Mouse (Mus musculus) cerebellum, adult 11 months (tissue): ENCODE measurements around the gene Tln1.
A peak's percentile ranks its signal among the peaks of the same experiment; 100 is the strongest.
"Not testable (repeated sequence)": the region's sequence is repeated elsewhere in the genome, so short reads cannot be mapped to it uniquely, and the experiment has no call there.

Experiments used
- DNase-seq: peaks from one replicate; pipeline ENCODE4 v3.0.0; 2022

The Tln1 gene

DNA sequence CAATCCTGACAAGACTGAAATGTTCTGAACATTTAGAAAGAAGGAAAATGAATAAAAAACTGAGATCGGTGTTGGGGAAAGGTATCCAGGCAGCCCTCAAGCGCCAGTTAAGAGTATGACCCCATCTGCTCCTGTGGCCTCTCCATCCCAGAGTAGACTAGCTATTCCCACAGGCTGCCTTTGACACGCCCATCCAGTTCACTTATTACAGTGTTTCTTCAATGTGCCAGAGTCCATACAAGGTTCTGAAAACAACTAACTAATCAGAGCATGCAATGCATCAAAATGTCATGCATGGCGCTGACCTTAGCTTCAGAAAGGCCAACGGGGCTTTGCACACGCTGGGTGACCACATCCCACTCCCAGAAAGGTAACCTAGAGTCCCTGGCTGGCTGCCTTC lies 59.0 kb downstream of the Tln1 start:
- no peak for DNase-seq

DNA sequence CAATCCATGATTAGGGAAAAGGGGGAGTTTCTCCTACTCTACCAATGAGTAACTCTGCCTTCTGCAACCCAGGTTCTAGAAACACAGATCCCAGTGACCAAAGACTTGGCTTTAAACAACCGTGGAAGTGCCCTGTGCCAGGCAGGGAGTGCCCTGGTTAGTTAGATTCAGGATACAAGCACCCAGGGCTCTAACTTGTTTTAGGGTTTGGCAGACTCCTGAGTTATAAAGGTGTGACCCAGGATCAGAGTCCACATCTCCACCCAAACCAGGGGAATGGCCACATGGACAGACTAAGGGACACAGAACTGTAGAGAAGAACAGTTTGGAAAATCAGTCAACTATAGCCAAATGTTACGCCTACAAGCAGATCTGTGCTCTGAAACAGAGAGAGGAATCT lies 59.5 kb downstream of the Tln1 start:
- DNase-seq = no peak

GRCm38 (mm10) chr4:43499407-43500333 lies 62.8 kb downstream of the Tln1 start, which contains the start of gene Arhgef39:
Gene Arhgef39 (minus strand): TSS chr4:43499695.
- DNase-seq = peak; percentile 77

- no peak for DNase-seq
Observed at GRCm38 (mm10) chr4:43498983-43499382, 63.5 kb downstream of the Tln1 start.

GRCm38 (mm10) chr4:43497946-43498345 lies 64.5 kb downstream of the Tln1 start:
- DNase-seq = no peak

DNA sequence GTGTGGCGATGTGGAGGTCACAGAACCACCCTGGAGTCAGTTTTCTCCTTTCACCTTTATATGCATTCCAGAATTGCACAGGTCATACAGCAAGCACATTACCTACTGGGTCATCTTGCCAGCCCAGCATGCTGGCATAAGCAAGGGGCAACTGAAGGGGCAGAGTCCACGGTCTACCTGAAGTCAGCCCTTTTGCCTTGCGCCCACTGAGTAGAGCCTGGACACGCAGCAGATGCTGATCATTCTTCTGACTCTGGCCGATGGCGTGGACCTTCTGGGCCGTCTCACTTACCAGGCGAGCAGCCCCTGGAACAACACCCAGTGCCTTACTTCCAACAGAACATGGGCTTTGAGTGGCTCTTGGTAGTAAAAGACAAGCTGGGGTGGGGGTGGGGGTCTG lies 65.1 kb downstream of the Tln1 start:
- no peak for DNase-seq

- no peak for DNase-seq
Observed at GRCm38 (mm10) chr4:43496587-43496986, 65.9 kb downstream of the Tln1 start.

GRCm38 (mm10) chr4:43493846-43494240 lies 68.6 kb downstream of the Tln1 start:
- no peak for DNase-seq

GRCm38 (mm10) chr4:43493186-43493845 lies 69.2 kb downstream of the Tln1 start:
- peak; percentile 97 for DNase-seq

DNA sequence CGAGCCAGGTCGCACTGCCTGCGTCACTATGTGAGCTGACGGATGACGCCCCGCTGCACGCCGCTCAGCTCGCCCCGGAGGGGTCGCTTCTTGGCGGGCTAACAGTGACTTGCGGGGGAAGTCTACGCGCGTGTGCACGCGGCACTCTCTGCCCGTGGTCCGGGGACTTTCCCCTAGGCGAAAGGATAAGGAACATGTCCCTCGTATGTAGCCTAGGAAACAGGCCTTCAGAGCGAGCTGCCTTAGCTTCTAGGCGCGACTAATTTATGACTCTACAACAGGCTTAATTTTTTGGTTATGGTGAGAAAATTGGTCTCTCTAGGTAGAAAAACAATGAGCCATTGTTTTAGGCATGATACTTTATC lies 69.7 kb downstream of the Tln1 start, which contains the start of gene Ccdc107:
Ccdc107 (plus strand) TSS at position 80 of the 365 bp plus-strand sequence.
- peak; percentile 95 for DNase-seq

- no peak for DNase-seq
Observed at GRCm38 (mm10) chr4:43492101-43492820, 70.2 kb downstream of the Tln1 start.

GRCm38 (mm10) chr4:43490801-43491200 lies 71.7 kb downstream of the Tln1 start:
- no peak for DNase-seq

- DNase-seq = no peak
Observed at GRCm38 (mm10) chr4:43489611-43490010, 72.9 kb downstream of the Tln1 start.

DNA sequence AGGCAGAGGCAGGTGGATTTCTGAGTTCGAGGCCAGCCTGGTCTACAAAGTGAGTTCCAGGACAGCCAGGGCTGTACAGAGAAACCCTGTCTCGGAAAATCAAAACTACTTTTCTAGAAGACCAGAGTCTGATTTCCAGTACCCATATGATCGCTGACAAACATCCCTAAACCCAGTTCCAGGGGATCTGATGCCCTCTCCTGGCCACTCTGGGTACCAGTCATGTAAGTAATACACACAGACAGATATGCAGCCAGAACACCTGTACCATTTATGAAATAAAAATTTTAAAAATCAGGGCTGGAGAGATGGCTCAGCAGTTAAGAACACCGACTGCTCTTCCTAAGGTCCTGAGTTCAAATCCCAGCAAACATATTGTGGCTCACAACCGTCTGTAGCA lies 76.8 kb downstream of the Tln1 start:
- not testable (repeated sequence) for DNase-seq

DNA sequence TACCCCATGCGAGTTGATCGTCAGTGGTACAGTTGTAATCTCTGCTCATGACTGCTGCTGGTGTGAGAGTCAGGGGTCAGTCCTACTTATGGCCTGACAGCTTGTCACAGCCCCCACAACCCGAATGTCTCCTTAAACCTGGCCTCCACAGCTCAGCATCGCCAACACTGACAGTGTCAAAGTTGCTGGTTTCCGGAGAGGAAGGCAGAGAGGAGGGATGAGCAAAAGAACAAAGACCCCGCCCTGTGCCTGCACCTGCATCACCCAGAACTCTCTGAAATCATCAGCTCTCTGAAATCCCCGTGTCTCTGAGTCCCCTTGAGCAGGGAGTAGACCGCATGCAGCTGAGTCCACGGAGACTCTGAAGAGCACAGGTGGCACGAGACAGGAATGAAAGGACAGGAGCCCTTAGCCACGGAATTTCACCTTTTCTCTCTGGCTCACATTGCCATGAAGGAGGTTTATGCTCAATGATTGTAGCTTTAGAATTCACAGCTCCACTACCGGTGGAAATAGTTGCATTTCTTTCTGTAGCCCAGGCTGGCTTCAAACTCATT lies 78.9 kb downstream of the Tln1 start, which contains the start of gene Sit1:
Sit1 (minus strand) TSS at position 200 of the 557 bp plus-strand sequence.
- DNase-seq = no peak

DNA sequence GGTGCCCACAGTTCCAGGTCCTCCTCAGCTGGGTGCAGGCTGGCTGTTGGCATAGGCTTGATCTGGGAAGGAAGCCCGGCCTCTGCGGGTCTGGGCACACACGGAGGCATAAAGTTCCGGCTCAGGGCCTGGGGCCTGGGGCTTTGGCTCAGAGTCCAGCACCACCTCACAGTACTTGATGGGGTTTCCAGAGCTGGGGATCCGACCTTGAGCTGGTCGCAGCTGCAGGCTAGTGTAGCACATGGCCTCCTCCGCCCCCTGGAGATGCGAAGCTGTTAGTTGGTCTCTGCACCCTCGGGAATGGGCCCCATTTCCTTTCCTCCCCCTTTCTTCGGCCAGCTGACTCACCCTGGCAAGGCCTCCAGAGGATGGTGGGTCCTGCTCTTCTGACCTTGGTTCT lies 79.9 kb downstream of the Tln1 start:
- DNase-seq = no peak

DNA sequence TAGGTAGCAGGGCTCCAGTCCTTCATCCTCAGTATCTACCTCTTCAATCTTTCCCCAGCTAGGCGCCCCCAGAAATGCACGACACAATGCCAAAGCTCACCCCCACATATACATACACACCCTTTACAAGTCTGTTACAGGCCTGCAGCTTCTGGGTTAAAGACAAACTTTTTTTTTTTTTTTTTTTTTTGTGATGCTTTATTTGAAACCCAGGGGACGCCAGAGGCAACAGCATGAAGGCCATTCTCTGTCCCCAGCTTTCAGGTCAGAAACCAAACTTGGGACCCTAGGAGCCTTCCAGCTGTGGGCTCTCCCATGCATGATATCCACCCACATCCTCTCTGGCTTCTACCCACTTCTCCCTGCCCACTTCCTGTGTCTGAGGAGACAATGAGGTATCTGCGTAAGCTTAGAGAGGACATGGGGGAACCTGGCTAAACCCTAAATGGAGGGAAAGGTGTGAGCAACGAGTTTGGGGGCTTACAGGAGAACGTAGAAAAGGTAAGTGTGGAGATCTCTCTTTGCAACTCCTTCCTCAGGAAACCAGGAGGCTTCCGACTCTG lies 80.5 kb downstream of the Tln1 start:
- DNase-seq = no peak
